Mouse (Mus musculus) naive thymus-derived CD4-positive, alpha-beta T cell, adult 5 months (primary cell): ENCODE measurements around the gene Paxbp1. TPM values are rescaled to one million over a fixed set of nuclear protein-coding genes. Genes with fewer than 3 reads are reported as not detected.

Experiments used
- polyA plus RNA-seq: library from polyadenylated mRNA; unstranded; fragments of 100-300 nt; shearing (Covaris generic); gene quantifications from one replicate; pipeline ENCODE4 v1.2.1, GENCODE M21; 2017

Gene Paxbp1
- polyA plus RNA-seq, result 116 TPM

GRCm38 (mm10) chr16:91044270-91045182, at the start of gene Paxbp1:
TSS of gene Paxbp1 (minus strand) at chr16:91044543.

DNA sequence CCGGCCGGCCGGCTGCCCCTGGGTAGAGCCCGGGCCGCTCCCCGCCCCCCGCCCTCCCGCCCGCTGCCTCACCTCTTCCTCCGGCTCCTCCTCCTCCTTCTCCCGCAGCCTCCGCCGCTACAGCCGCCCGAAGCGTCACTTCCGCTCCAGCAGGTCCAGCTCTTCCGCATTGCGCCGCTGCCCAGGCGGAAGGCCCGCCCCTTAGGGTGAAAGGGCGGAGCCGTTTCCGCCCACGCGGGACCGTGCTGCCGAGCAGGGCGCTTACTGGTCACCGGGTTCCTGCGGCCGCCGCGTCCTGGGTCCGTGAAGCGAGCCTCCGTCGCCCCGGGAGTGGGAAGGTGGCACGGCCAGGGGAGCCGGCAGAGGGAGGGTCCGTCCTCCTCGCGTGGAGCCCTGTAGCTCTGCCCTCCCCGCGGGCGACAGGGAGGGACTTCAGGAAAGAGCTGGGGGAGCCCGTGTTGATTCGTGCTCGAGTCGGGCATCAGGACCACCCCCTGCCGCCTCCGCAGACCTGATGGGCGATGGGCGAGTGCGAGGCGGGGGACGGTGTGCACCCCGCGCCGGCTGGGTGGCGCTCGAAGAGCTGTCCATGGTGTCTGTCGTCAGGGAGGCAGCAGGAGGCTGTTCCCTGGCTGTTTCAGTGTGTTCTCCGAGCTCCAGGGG, 33.2 kb downstream of the Paxbp1 start, which contains the start of gene Synj1:
Gene Synj1 (minus strand): TSS at position 288 of the 663 bp plus-strand sequence.

Other genes with a start within 250 kb of the Paxbp1 start
- gene Urb1, start 234.1 kb downstream of the Paxbp1 start, polyA plus RNA-seq, result 20.6 TPM
- not detected for gene Eva1c, start 217.8 kb downstream of the Paxbp1 start, polyA plus RNA-seq
- gene Cfap298, start 109.4 kb downstream of the Paxbp1 start, polyA plus RNA-seq, result 33.9 TPM
- gene Synj1, start 33.2 kb downstream of the Paxbp1 start, polyA plus RNA-seq, result 54.3 TPM
- gene 4932438H23Rik, start 50.6 kb upstream of the Paxbp1 start, polyA plus RNA-seq, result 0.83 TPM
- not detected for gene Olig2, start 180.9 kb upstream of the Paxbp1 start, polyA plus RNA-seq
- not detected for gene Olig1, start 225.2 kb upstream of the Paxbp1 start, polyA plus RNA-seq